Mouse (Mus musculus): ENCODE measurements at regions not wholly inside any gene's neighbourhood (a gene's known extent, or its start where the extent isn't known, plus 50 kb on each side); places are given as distances from the start of the nearest gene placed in this dataset.

GRCm38 (mm10) chr10:92367126-92367525, 355.1 kb downstream of the Nedd1 start:
- no peak for ATAC-seq (ENCODE audit: low read depth)
- WGBS: 87% methylated on average over 8 of the region's 8 CpGs

GRCm38 (mm10) chr10:92356738-92357137, 365.5 kb downstream of the Nedd1 start:
- no peaks in the 10 kb centered on the region for H3K27me3 ChIP-seq (ENCODE audit: control insufficient read depth, insufficient read depth, low read length)
- H3K27ac ChIP-seq (ENCODE audit: low read depth, low read length): no peak overlapping the region
- H3K4me1 ChIP-seq (ENCODE audit: control insufficient read depth, insufficient read depth, low read length): no peaks in the 10 kb centered on the region
- no peak overlapping the region for H3K4me2 ChIP-seq (ENCODE audit: low read depth, low read length)
- no peak overlapping the region for H3K4me3 ChIP-seq (ENCODE audit: low read depth, low read length)
- 28% methylated on average over 3 of the region's 3 CpGs for WGBS
- H3K36me3 ChIP-seq (ENCODE audit: control insufficient read depth, insufficient read depth, low read length): no peaks in the 10 kb centered on the region
- H3K9me3 ChIP-seq (ENCODE audit: control insufficient read depth, low read length): no peaks in the 10 kb centered on the region
- ATAC-seq (ENCODE audit: low read depth): no peak
- H3K9ac ChIP-seq (replicated peaks; ENCODE audit: low read depth, low read length): no peak overlapping the region

More at GRCm38 (mm10) chr10:92367126-92367525, 355.1 kb downstream of the Nedd1 start:
- no peak overlapping the region for H3K27ac ChIP-seq (ENCODE audit: low read depth, low read length)
- H3K4me2 ChIP-seq (ENCODE audit: low read depth, low read length): no peak overlapping the region
- H3K4me3 ChIP-seq (ENCODE audit: low read depth, low read length): no peak overlapping the region
- no peaks in the 10 kb centered on the region for H3K36me3 ChIP-seq (ENCODE audit: control insufficient read depth, insufficient read depth, low read length)
- H3K9ac ChIP-seq (replicated peaks; ENCODE audit: low read depth, low read length): no peak overlapping the region
- H3K9me3 ChIP-seq (ENCODE audit: control insufficient read depth, low read length): no peaks in the 10 kb centered on the region
- no peaks in the 10 kb centered on the region for H3K4me1 ChIP-seq (ENCODE audit: control insufficient read depth, insufficient read depth, low read length)
- H3K27me3 ChIP-seq (ENCODE audit: control insufficient read depth, insufficient read depth, low read length): no peaks in the 10 kb centered on the region

- no peak overlapping the region for H3K9ac ChIP-seq (replicated peaks; ENCODE audit: low read depth, low read length)
- H3K36me3 ChIP-seq (ENCODE audit: control insufficient read depth, insufficient read depth, low read length): no peaks in the 10 kb centered on the region
- no peaks in the 10 kb centered on the region for H3K27me3 ChIP-seq (ENCODE audit: control insufficient read depth, insufficient read depth, low read length)
- H3K4me1 ChIP-seq (ENCODE audit: control insufficient read depth, insufficient read depth, low read length): no peaks in the 10 kb centered on the region
- H3K4me3 ChIP-seq (ENCODE audit: low read depth, low read length): no peak overlapping the region
- no peak for ATAC-seq (ENCODE audit: low read depth)
- 29% methylated on average over 7 of the region's 7 CpGs for WGBS
- no peaks in the 10 kb centered on the region for H3K9me3 ChIP-seq (ENCODE audit: control insufficient read depth, low read length)
- H3K27ac ChIP-seq (ENCODE audit: low read depth, low read length): no peak overlapping the region
- no peak overlapping the region for H3K4me2 ChIP-seq (ENCODE audit: low read depth, low read length)
Measured at GRCm38 (mm10) chr10:92349043-92349442, 373.2 kb downstream of the Nedd1 start.

- no peak for ATAC-seq (ENCODE audit: low read depth)
- H3K4me2 ChIP-seq (ENCODE audit: low read depth, low read length): no peak overlapping the region
- no peak overlapping the region for H3K9ac ChIP-seq (replicated peaks; ENCODE audit: low read depth, low read length)
- no peak overlapping the region for H3K4me3 ChIP-seq (ENCODE audit: low read depth, low read length)
- no peaks in the 10 kb centered on the region for H3K9me3 ChIP-seq (ENCODE audit: control insufficient read depth, low read length)
- WGBS: 33% methylated on average over 10 of the region's 10 CpGs
- no peaks in the 10 kb centered on the region for H3K36me3 ChIP-seq (ENCODE audit: control insufficient read depth, insufficient read depth, low read length)
- H3K27me3 ChIP-seq (ENCODE audit: control insufficient read depth, insufficient read depth, low read length): no peaks in the 10 kb centered on the region
- no peaks in the 10 kb centered on the region for H3K4me1 ChIP-seq (ENCODE audit: control insufficient read depth, insufficient read depth, low read length)
- H3K27ac ChIP-seq (ENCODE audit: low read depth, low read length): no peak overlapping the region
Measured at GRCm38 (mm10) chr10:92347960-92348675, 374.1 kb downstream of the Nedd1 start.

GRCm38 (mm10) chr10:92339671-92340070, 382.5 kb downstream of the Nedd1 start:
- ATAC-seq (ENCODE audit: low read depth): no peak
- WGBS: 91% methylated on average over 2 of the region's 2 CpGs
- no peaks in the 10 kb centered on the region for H3K36me3 ChIP-seq (ENCODE audit: control insufficient read depth, insufficient read depth, low read length)
- H3K4me1 ChIP-seq (ENCODE audit: control insufficient read depth, insufficient read depth, low read length): no peaks in the 10 kb centered on the region
- no peak overlapping the region for H3K4me2 ChIP-seq (ENCODE audit: low read depth, low read length)
- H3K9ac ChIP-seq (replicated peaks; ENCODE audit: low read depth, low read length): no peak overlapping the region
- H3K9me3 ChIP-seq (ENCODE audit: control insufficient read depth, low read length): no peaks in the 10 kb centered on the region
- H3K27ac ChIP-seq (ENCODE audit: low read depth, low read length): no peak overlapping the region
- H3K4me3 ChIP-seq (ENCODE audit: low read depth, low read length): no peak overlapping the region
- no peaks in the 10 kb centered on the region for H3K27me3 ChIP-seq (ENCODE audit: control insufficient read depth, insufficient read depth, low read length)

GRCm38 (mm10) chr10:92336949-92337348, 385.3 kb downstream of the Nedd1 start:
- WGBS: 73% methylated on average over 2 of the region's 2 CpGs
- no peak overlapping the region for H3K4me3 ChIP-seq (ENCODE audit: low read depth, low read length)
- 0 out of 2 replicates have a peak, but pooled peaks cover 3% of the 10 kb centered on the region for H3K4me1 ChIP-seq (ENCODE audit: control insufficient read depth, insufficient read depth, low read length)
- ATAC-seq (ENCODE audit: low read depth): no peak
- no peak overlapping the region for H3K4me2 ChIP-seq (ENCODE audit: low read depth, low read length)
- no peak overlapping the region for H3K9ac ChIP-seq (replicated peaks; ENCODE audit: low read depth, low read length)
- H3K36me3 ChIP-seq (ENCODE audit: control insufficient read depth, insufficient read depth, low read length): no peaks in the 10 kb centered on the region
- H3K27ac ChIP-seq (ENCODE audit: low read depth, low read length): no peak overlapping the region
- H3K27me3 ChIP-seq (ENCODE audit: control insufficient read depth, insufficient read depth, low read length): no peaks in the 10 kb centered on the region
- no peaks in the 10 kb centered on the region for H3K9me3 ChIP-seq (ENCODE audit: control insufficient read depth, low read length)

GRCm38 (mm10) chr10:92336138-92336537, 386.1 kb downstream of the Nedd1 start:
- no peak overlapping the region for H3K27ac ChIP-seq (ENCODE audit: low read depth, low read length)
- no peaks in the 10 kb centered on the region for H3K27me3 ChIP-seq (ENCODE audit: control insufficient read depth, insufficient read depth, low read length)
- no peaks in the 10 kb centered on the region for H3K36me3 ChIP-seq (ENCODE audit: control insufficient read depth, insufficient read depth, low read length)
- no peak overlapping the region for H3K4me2 ChIP-seq (ENCODE audit: low read depth, low read length)
- 42% methylated on average over 5 of the region's 5 CpGs for WGBS
- H3K4me3 ChIP-seq (ENCODE audit: low read depth, low read length): no peak overlapping the region
- 0 out of 2 replicates have a peak, but pooled peaks cover 3% of the 10 kb centered on the region for H3K4me1 ChIP-seq (ENCODE audit: control insufficient read depth, insufficient read depth, low read length)
- no peak for ATAC-seq (ENCODE audit: low read depth)
- no peak overlapping the region for H3K9ac ChIP-seq (replicated peaks; ENCODE audit: low read depth, low read length)
- no peaks in the 10 kb centered on the region for H3K9me3 ChIP-seq (ENCODE audit: control insufficient read depth, low read length)

- Histone ChIP-seq H3K27me3 (ENCODE audit: control insufficient read depth, insufficient read depth, low read length) (no peaks in the 10 kb centered on the region), H3K36me3 (ENCODE audit: control insufficient read depth, insufficient read depth, low read length) (no peaks in the 10 kb centered on the region), H3K27ac (ENCODE audit: low read depth, low read length) (no peak overlapping the region), H3K9ac (replicated peaks; ENCODE audit: low read depth, low read length) (no peak overlapping the region), H3K4me2 (ENCODE audit: low read depth, low read length) (no peak overlapping the region), H3K4me3 (ENCODE audit: low read depth, low read length) (no peak overlapping the region), H3K9me3 (ENCODE audit: control insufficient read depth, low read length) (no peaks in the 10 kb centered on the region), H3K4me1 (ENCODE audit: control insufficient read depth, insufficient read depth, low read length) (0 out of 2 replicates have a peak, but pooled peaks cover 3% of the 10 kb centered on the region)
- 89% methylated on average over 5 of the region's 5 CpGs for WGBS
- ATAC-seq (ENCODE audit: low read depth): no peak
Measured at GRCm38 (mm10) chr10:92335141-92335540, 387.1 kb downstream of the Nedd1 start.

GRCm38 (mm10) chr10:92333869-92334268, 388.4 kb downstream of the Nedd1 start:
- ATAC-seq (ENCODE audit: low read depth): no peak
- no peaks in the 10 kb centered on the region for H3K36me3 ChIP-seq (ENCODE audit: control insufficient read depth, insufficient read depth, low read length)
- WGBS: 32% methylated on average over 6 of the region's 6 CpGs
- no peak overlapping the region for H3K4me3 ChIP-seq (ENCODE audit: low read depth, low read length)
- no peak overlapping the region for H3K9ac ChIP-seq (replicated peaks; ENCODE audit: low read depth, low read length)
- H3K4me1 ChIP-seq (ENCODE audit: control insufficient read depth, insufficient read depth, low read length): 0 out of 2 replicates have a peak, but pooled peaks cover 3% of the 10 kb centered on the region
- peak overlapping the region; percentile 18; the same call in 1 of the 2 replicates for H3K27ac ChIP-seq (ENCODE audit: low read depth, low read length)
- H3K27me3 ChIP-seq (ENCODE audit: control insufficient read depth, insufficient read depth, low read length): no peaks in the 10 kb centered on the region
- H3K9me3 ChIP-seq (ENCODE audit: control insufficient read depth, low read length): no peaks in the 10 kb centered on the region
- H3K4me2 ChIP-seq (ENCODE audit: low read depth, low read length): no peak overlapping the region
